Mouse (Mus musculus) telencephalon, adult 2 months (tissue): ENCODE data around the gene Il6.
"Not testable (repeated sequence)": the region's sequence is repeated elsewhere in the genome, so short reads cannot be mapped to it uniquely, and the experiment has no call there.

Experiments used
- DNase-seq: peaks from one replicate; pipeline ENCODE4 v3.0.0-alpha.2; 2011; ENCODE audit warnings: low read depth, low spot score

Il6 gene

GRCm38 (mm10) chr5:30012726-30013503 lies at the start of gene Il6:
Gene Il6 (plus strand): TSS chr5:30013114.
- peak; percentile 74 for DNase-seq

- no peak for DNase-seq
Observed at GRCm38 (mm10) chr5:29963488-29963887, 49.4 kb upstream of the Il6 start.

- no peak for DNase-seq
Observed at GRCm38 (mm10) chr5:29970212-29970611, 42.7 kb upstream of the Il6 start.

- DNase-seq: no peak
Observed at GRCm38 (mm10) chr5:29972796-29973195, 40.1 kb upstream of the Il6 start.

GRCm38 (mm10) chr5:29973533-29973932 lies 39.4 kb upstream of the Il6 start:
- no peak for DNase-seq

GRCm38 (mm10) chr5:29974115-29974514 lies 38.8 kb upstream of the Il6 start:
- no peak for DNase-seq

GRCm38 (mm10) chr5:29993583-29993982 lies 19.3 kb upstream of the Il6 start:
- DNase-seq: no peak

- no peak for DNase-seq
Observed at GRCm38 (mm10) chr5:29994344-29994743, 18.6 kb upstream of the Il6 start.

- no peak for DNase-seq
Observed at GRCm38 (mm10) chr5:29997351-29997750, 15.6 kb upstream of the Il6 start.

- DNase-seq: no peak
Observed at GRCm38 (mm10) chr5:30000921-30001320, 12.0 kb upstream of the Il6 start.

- peak; percentile 33 for DNase-seq
Observed at GRCm38 (mm10) chr5:30014580-30014979, 1.7 kb downstream of the Il6 start.

GRCm38 (mm10) chr5:30035862-30036261 lies 22.9 kb downstream of the Il6 start:
- not testable (repeated sequence) for DNase-seq

- not testable (repeated sequence) for DNase-seq
Observed at GRCm38 (mm10) chr5:30037111-30037510, 24.2 kb downstream of the Il6 start.

GRCm38 (mm10) chr5:30039324-30039723 lies 26.4 kb downstream of the Il6 start:
- not testable (repeated sequence) for DNase-seq

- not testable (repeated sequence) for DNase-seq
Observed at GRCm38 (mm10) chr5:30039841-30040240, 26.9 kb downstream of the Il6 start.

- no peak for DNase-seq
Observed at GRCm38 (mm10) chr5:30058216-30058731, 45.4 kb downstream of the Il6 start.

GRCm38 (mm10) chr5:30059607-30060006 lies 46.7 kb downstream of the Il6 start:
- DNase-seq: not testable (repeated sequence)

- DNase-seq: no peak
Observed at GRCm38 (mm10) chr5:30067726-30068125, 54.8 kb downstream of the Il6 start.
